Mouse (Mus musculus): ENCODE measurements around the gene Vezt. TPM values are rescaled to one million over a fixed set of nuclear protein-coding genes. Genes with fewer than 3 reads are reported as not detected.

Vezt gene
- polyA plus RNA-seq, 1 experiment from 2014 or later = 25.7 TPM

DNA sequence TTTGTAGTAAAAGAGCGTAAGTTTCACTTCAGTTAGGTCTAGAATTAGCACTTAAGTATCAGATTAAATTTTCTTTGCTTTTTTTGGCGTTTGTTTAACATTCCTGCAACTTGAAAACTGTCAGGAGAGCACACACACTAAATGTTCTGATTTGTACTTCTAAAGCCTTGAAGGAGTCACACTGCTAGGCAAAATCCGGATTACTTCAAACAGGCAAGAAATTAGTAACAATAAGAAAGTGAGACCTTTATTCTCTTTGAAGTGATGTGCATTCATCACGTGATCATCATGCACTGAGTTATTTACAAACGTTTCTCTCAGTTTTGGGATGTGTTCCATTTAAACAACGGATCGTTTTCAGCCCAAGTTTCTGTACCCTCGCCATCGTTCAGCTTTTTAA lies 1.6 kb upstream of the Vezt start:
- ATAC-seq (ENCODE audit: insufficient number of reproducible peaks, insufficient read depth, low FRiP score, low read depth) = no peak
- Histone ChIP-seq H3K9me3 (ENCODE audit: control insufficient read depth, low read length) (no peaks in the 10 kb centered on the region), H3K4me3 (ENCODE audit: control insufficient read depth in 1 of 2, insufficient read depth in 1 of 2, low read depth in 1 of 2, low read length in 2 of 2) (peak overlapping the region in 1 of 2 experiments; percentile 97; a peak in 2 of 4 replicates), H3K27ac (replicated peaks in 1 of 2; ENCODE audit: control insufficient read depth in 1 of 2, insufficient read depth in 1 of 2, low read depth in 2 of 2, low read length in 2 of 2) (no peak overlapping the region), H3K36me3 (ENCODE audit: control insufficient read depth, insufficient read depth, low read length) (no peaks in the 10 kb centered on the region), H3K4me2 (ENCODE audit: low read length) (peak overlapping the region; percentile 80), H3K9ac (ENCODE audit: low read length) (no peak overlapping the region), H3K27me3 (ENCODE audit: control insufficient read depth, insufficient read depth, low read length) (no peaks in the 10 kb centered on the region), H3K4me1 (ENCODE audit: control insufficient read depth in 2 of 2, insufficient read depth in 2 of 2, low read length in 2 of 2) (peaks cover 0 to 16% of the 10 kb centered on the region in 2 experiments; a peak in 3 of 4 replicates)
- 59% methylated on average over 9 of the region's 9 CpGs for WGBS

DNA sequence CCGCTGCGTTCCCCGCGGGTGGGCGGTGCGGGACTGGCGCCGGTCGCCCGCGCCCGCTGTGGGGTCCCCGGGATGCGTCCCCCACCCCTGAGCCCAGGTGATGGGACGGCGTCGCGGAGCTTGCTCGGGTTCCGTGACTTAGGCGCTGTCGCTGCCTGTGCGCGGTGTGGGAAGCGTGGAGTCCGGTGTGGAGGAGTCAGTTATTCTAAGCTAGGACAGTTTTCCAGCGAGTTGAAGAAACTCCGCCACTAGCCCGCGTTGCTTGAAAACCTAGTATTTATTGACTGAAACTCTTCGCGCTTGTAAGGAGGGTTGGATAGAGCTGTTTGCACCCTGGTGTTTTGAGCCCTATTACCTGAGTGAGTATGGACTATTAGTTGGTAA lies 750 bp upstream of the Vezt start:
- peak overlapping the region; percentile 76 to 97 for H3K4me3 ChIP-seq (ENCODE audit: control insufficient read depth in 1 of 2, insufficient read depth in 1 of 2, low read depth in 1 of 2, low read length in 2 of 2)
- H3K9me3 ChIP-seq (ENCODE audit: control insufficient read depth, low read length) = no peaks in the 10 kb centered on the region
- H3K9ac ChIP-seq (ENCODE audit: low read length) = peak overlapping the region; percentile 87
- H3K27ac ChIP-seq (replicated peaks in 1 of 2; ENCODE audit: control insufficient read depth in 1 of 2, insufficient read depth in 1 of 2, low read depth in 2 of 2, low read length in 2 of 2) = peak overlapping the region in 1 of 2 experiments; percentile 76; a peak in 2 of 4 replicates
- peak overlapping the region; percentile 80 for H3K4me2 ChIP-seq (ENCODE audit: low read length)
- no peaks in the 10 kb centered on the region for H3K36me3 ChIP-seq (ENCODE audit: control insufficient read depth, insufficient read depth, low read length)
- H3K4me1 ChIP-seq (ENCODE audit: control insufficient read depth in 2 of 2, insufficient read depth in 2 of 2, low read length in 2 of 2) = peaks cover 0 to 16% of the 10 kb centered on the region in 2 experiments; a peak in 3 of 4 replicates
- ATAC-seq (ENCODE audit: insufficient number of reproducible peaks, insufficient read depth, low FRiP score, low read depth) = no peak
- H3K27me3 ChIP-seq (ENCODE audit: control insufficient read depth, insufficient read depth, low read length) = no peaks in the 10 kb centered on the region
- WGBS = under 1% methylated on average over 32 of the region's 32 CpGs

DNA sequence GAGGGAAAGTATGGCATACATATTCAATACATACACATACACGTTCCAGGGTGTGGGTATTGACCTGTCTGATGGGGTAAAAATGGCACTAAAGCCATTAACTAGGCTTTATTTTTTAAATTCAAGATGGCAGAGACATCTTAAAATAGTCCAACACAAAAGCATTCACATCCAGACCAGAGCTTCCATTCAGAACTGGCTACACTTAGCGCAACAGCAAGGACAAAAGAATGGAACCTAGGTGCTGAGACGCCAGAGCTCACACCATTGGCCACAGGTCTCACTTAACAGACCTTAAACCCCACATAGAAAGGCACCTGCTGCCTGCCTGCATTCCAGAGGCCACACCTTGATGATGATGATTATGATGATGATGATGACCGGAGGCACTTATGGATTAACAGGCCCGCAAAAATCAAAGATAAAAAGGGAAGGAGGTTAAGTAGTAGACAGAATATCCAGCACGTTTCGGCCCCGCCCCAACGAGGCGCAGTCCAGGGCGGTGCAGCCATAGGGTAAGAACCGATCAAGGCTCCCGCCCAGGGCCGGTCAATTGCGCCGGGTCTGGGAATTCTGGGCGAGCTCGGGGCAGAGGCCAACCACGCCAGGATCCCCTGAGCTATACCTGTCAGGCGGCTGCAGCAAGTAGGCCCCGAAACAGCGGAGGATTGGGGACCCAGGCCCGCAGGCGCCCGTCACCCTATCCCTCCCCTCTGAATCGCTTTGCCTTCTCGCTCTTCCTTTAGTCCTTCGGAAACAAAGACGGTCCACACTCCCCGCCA lies 550 bp downstream of the Vezt start:
- H3K36me3 ChIP-seq (ENCODE audit: control insufficient read depth, insufficient read depth, low read length) = 0 out of 2 replicates have a peak, but pooled peaks cover 5% of the 10 kb centered on the region
- H3K27ac ChIP-seq (replicated peaks in 1 of 2; ENCODE audit: control insufficient read depth in 1 of 2, insufficient read depth in 1 of 2, low read depth in 2 of 2, low read length in 2 of 2) = peak overlapping the region in 1 of 2 experiments; percentile 70; a peak in 2 of 4 replicates
- 2% methylated on average over 30 of the region's 30 CpGs for WGBS
- peaks cover 0 to 18% of the 10 kb centered on the region in 2 experiments; a peak in 3 of 4 replicates for H3K4me1 ChIP-seq (ENCODE audit: control insufficient read depth in 2 of 2, insufficient read depth in 2 of 2, low read length in 2 of 2)
- peak overlapping the region; percentile 92 for H3K4me2 ChIP-seq (ENCODE audit: low read length)
- no peaks in the 10 kb centered on the region for H3K27me3 ChIP-seq (ENCODE audit: control insufficient read depth, insufficient read depth, low read length)
- peak overlapping the region; percentile 71 to 97 for H3K4me3 ChIP-seq (ENCODE audit: control insufficient read depth in 1 of 2, insufficient read depth in 1 of 2, low read depth in 1 of 2, low read length in 2 of 2)
- no peaks in the 10 kb centered on the region for H3K9me3 ChIP-seq (ENCODE audit: control insufficient read depth, low read length)
- peak overlapping the region; percentile 95 for H3K9ac ChIP-seq (ENCODE audit: low read length)
- peak; percentile 75 for ATAC-seq (ENCODE audit: insufficient number of reproducible peaks, insufficient read depth, low FRiP score, low read depth)

DNA sequence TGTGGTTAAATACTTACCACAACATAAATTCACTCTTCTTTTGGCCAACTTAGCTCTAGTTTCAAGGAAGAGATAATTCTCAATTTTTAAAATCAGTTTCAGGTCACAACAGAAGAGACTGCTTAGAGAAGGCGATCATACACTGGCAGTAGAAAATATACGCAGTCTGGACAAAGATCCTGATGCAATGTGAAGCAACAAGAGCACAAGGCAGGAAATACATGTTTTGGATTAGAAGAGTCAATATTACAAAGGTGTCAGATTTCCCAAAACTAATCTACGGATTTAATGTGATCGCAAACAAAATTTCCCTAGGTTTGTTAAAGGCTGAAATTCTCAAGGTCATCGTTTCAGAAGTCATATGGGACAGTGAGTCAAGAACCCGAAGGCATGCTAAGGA lies 4.5 kb downstream of the Vezt start:
- H3K36me3 ChIP-seq (ENCODE audit: control insufficient read depth, insufficient read depth, low read length) = peaks cover 20% of the 10 kb centered on the region
- no peak overlapping the region for H3K4me2 ChIP-seq (ENCODE audit: low read length)
- no peak overlapping the region for H3K9ac ChIP-seq (ENCODE audit: low read length)
- H3K9me3 ChIP-seq (ENCODE audit: control insufficient read depth, low read length) = no peaks in the 10 kb centered on the region
- ATAC-seq (ENCODE audit: insufficient number of reproducible peaks, insufficient read depth, low FRiP score, low read depth) = no peak
- H3K4me3 ChIP-seq (ENCODE audit: control insufficient read depth in 1 of 2, insufficient read depth in 1 of 2, low read depth in 1 of 2, low read length in 2 of 2) = no peak overlapping the region
- H3K27ac ChIP-seq (replicated peaks in 1 of 2; ENCODE audit: control insufficient read depth in 1 of 2, insufficient read depth in 1 of 2, low read depth in 2 of 2, low read length in 2 of 2) = no peak overlapping the region
- no peaks in the 10 kb centered on the region for H3K27me3 ChIP-seq (ENCODE audit: control insufficient read depth, insufficient read depth, low read length)
- 91% methylated on average over 6 of the region's 6 CpGs for WGBS
- peaks cover 0 to 13% of the 10 kb centered on the region in 2 experiments; a peak in 2 of 4 replicates for H3K4me1 ChIP-seq (ENCODE audit: control insufficient read depth in 2 of 2, insufficient read depth in 2 of 2, low read length in 2 of 2)

DNA sequence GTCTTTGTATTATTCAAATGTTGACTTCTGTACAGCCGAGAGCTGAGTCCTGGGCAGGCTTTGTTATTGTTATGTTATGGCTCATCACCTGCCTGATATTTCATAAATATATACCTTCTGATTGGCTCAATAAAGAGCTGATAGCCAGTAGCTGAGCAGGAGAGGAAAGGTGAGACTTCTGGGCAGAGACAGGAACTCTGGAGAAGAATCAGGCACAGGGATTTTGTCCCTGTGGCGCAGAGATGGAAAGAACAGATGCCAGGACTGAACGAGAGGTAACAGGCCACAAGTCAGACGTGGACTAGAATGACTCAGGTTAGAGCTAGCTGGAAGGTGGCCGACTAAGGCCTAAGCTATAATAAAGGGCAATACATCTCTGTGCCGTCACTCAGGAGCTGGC lies 7.1 kb downstream of the Vezt start:
- Histone ChIP-seq H3K4me2 (ENCODE audit: low read length) (no peak overlapping the region), H3K9me3 (ENCODE audit: control insufficient read depth, low read length) (no peaks in the 10 kb centered on the region), H3K4me1 (ENCODE audit: control insufficient read depth in 2 of 2, insufficient read depth in 2 of 2, low read length in 2 of 2) (peaks cover 0 to 2% of the 10 kb centered on the region in 2 experiments; a peak in 1 of 4 replicates), H3K9ac (ENCODE audit: low read length) (no peak overlapping the region), H3K27ac (replicated peaks in 1 of 2; ENCODE audit: control insufficient read depth in 1 of 2, insufficient read depth in 1 of 2, low read depth in 2 of 2, low read length in 2 of 2) (no peak overlapping the region), H3K27me3 (ENCODE audit: control insufficient read depth, insufficient read depth, low read length) (no peaks in the 10 kb centered on the region), H3K4me3 (ENCODE audit: control insufficient read depth in 1 of 2, insufficient read depth in 1 of 2, low read depth in 1 of 2, low read length in 2 of 2) (no peak overlapping the region), H3K36me3 (ENCODE audit: control insufficient read depth, insufficient read depth, low read length) (peaks cover 26% of the 10 kb centered on the region)
- WGBS = 85% methylated on average over 6 of the region's 6 CpGs
- no peak for ATAC-seq (ENCODE audit: insufficient number of reproducible peaks, insufficient read depth, low FRiP score, low read depth)

DNA sequence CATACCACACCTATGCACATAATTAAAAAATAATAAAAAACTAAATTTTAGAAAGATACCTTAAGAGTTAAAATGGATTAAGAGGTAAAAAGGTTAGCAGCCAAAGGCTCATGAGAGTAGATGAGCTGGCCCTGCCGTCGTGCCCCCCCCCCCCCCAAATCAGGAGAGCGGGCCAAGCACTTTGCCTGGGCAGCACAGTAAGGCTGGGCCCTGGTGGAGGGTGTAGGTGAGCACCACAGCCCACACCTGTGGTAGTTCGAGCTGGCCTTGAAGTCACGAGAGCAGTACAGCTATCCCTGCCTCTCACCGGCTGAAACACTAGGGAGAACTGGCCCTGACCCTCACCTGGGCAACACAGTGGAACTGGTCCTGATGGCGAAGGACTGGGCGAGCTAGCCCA lies 10.5 kb downstream of the Vezt start:
- 88% methylated on average over 8 of the region's 8 CpGs for whole genome bisulfite sequencing
- Histone ChIP-seq H3K4me2 (ENCODE audit: low read length) (no peak overlapping the region), H3K4me3 (ENCODE audit: control insufficient read depth in 1 of 2, insufficient read depth in 1 of 2, low read depth in 1 of 2, low read length in 2 of 2) (no peak overlapping the region), H3K4me1 (ENCODE audit: control insufficient read depth in 2 of 2, insufficient read depth in 2 of 2, low read length in 2 of 2) (no peaks in the 10 kb centered on the region; a peak in 1 of 4 replicates), H3K9ac (ENCODE audit: low read length) (no peak overlapping the region), H3K36me3 (ENCODE audit: control insufficient read depth, insufficient read depth, low read length) (peaks cover 22% of the 10 kb centered on the region), H3K9me3 (ENCODE audit: control insufficient read depth, low read length) (no peaks in the 10 kb centered on the region), H3K27me3 (ENCODE audit: control insufficient read depth, insufficient read depth, low read length) (no peaks in the 10 kb centered on the region), H3K27ac (replicated peaks in 1 of 2; ENCODE audit: control insufficient read depth in 1 of 2, insufficient read depth in 1 of 2, low read depth in 2 of 2, low read length in 2 of 2) (no peak overlapping the region)
- ATAC-seq (ENCODE audit: insufficient number of reproducible peaks, insufficient read depth, low FRiP score, low read depth) = no peak

DNA sequence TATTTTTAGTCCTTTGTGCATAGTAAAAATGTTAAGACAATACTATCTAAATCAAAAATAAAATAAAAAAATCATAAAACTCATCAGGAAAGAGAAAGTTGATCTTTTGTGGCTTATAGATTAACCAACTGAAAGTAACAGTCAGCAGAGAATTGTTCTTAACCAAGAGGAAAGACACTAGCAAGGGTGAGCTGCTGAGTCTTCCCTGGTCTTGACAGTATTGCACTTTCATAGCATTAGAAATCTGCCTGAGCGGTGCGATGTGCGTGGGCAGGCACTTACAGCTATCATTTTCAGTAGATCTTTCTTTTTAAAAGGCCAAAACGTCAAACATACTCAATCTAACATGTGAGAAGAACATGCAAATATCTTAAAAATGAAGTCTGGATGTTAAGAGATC lies 14.6 kb downstream of the Vezt start:
- no peak for ATAC-seq (ENCODE audit: insufficient number of reproducible peaks, insufficient read depth, low FRiP score, low read depth)

More for the DNA sequence above, 14.6 kb downstream of the Vezt start:
- Histone ChIP-seq H3K4me1 (ENCODE audit: control insufficient read depth in 2 of 2, insufficient read depth in 2 of 2, low read length in 2 of 2) (no peaks in the 10 kb centered on the region; a peak in 1 of 4 replicates), H3K9ac (ENCODE audit: low read length) (no peak overlapping the region), H3K27ac (replicated peaks in 1 of 2; ENCODE audit: control insufficient read depth in 1 of 2, insufficient read depth in 1 of 2, low read depth in 2 of 2, low read length in 2 of 2) (no peak overlapping the region), H3K27me3 (ENCODE audit: control insufficient read depth, insufficient read depth, low read length) (no peaks in the 10 kb centered on the region), H3K36me3 (ENCODE audit: control insufficient read depth, insufficient read depth, low read length) (peaks cover 6% of the 10 kb centered on the region; the same call in 1 of the 2 replicates), H3K4me3 (ENCODE audit: control insufficient read depth in 1 of 2, insufficient read depth in 1 of 2, low read depth in 1 of 2, low read length in 2 of 2) (no peak overlapping the region), H3K9me3 (ENCODE audit: control insufficient read depth, low read length) (no peaks in the 10 kb centered on the region), H3K4me2 (ENCODE audit: low read length) (no peak overlapping the region)
- 82% methylated on average over 4 of the region's 4 CpGs for whole genome bisulfite sequencing
